Mouse (Mus musculus) frontal cortex, postnatal 10 days (tissue): ENCODE measurements around the gene Tpi1.

Experiments
- DNase-seq, 2 experiments: peaks; one replicate each; pipeline ENCODE4 v3.0.0; 2022; ENCODE audit warnings: low spot score in 2 of 2, mixed read lengths in 1 of 2

The Tpi1 gene

GRCm38 (mm10) chr6:124779222-124779983, 34.7 kb downstream of the Tpi1 start, which contains the start of gene Lrrc23:
Gene Lrrc23 (minus strand): TSS chr6:124779727.
- DNase-seq = no peak

- DNase-seq = no peak
These were observed 43.6 kb downstream of the Tpi1 start for GRCm38 (mm10) chr6:124770511-124770910.

GRCm38 (mm10) chr6:124770013-124770412, 44.1 kb downstream of the Tpi1 start:
- DNase-seq = no peak

DNA sequence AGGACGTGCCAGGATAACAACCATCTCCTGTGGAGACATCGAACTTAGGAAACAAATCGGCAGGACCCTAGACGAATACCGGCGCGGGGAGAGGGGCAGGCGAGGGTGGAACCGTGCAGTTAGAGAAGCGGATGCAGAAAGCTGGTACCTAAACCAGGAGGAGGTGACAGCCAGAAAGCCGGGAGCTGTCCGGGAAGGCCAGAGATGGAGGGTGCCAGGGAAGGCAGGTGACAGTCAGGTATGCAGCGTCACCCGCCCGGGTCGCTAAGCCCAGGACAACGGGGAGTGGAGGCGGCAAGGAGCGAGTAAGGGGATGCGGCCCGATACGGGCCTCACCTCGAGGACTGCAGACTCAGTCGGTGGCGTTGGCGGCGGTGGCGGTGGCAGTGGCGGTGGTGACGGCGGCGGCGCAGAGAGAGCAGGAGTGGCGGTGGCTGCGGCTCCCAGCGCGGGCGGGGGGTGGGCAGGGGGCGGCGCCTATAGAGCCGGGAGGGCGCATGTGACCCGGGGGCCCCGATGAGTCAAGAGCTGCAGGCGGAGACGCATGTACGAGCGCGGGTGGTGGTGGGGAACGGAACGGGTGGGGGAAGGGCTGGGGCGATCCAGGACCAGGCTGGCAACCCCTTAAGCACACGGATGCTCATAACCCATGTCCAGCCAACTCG, 44.9 kb downstream of the Tpi1 start, which contains the start of gene Eno2:
Gene Eno2, minus strand, starts transcription at position 573 of the 665 bp plus-strand sequence.
- peak; percentile 72 to 73 for DNase-seq

DNA sequence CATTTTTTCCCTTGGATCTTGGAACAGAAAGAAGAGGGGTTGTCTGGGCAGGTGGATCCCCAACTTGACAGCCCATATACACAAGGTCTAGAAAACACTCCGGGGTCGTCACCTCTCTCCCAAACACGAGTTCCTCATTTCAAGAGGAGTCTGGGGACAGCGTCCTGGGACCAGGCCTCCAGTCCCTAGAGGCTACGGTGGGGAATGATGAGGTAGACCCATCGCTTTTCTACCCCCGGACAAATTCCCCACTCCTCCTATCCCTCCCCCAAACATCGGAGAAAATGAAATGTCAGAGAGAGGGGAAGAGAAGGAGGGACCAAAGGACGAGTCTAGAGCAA, 45.4 kb downstream of the Tpi1 start:
- DNase-seq = no peak

DNA sequence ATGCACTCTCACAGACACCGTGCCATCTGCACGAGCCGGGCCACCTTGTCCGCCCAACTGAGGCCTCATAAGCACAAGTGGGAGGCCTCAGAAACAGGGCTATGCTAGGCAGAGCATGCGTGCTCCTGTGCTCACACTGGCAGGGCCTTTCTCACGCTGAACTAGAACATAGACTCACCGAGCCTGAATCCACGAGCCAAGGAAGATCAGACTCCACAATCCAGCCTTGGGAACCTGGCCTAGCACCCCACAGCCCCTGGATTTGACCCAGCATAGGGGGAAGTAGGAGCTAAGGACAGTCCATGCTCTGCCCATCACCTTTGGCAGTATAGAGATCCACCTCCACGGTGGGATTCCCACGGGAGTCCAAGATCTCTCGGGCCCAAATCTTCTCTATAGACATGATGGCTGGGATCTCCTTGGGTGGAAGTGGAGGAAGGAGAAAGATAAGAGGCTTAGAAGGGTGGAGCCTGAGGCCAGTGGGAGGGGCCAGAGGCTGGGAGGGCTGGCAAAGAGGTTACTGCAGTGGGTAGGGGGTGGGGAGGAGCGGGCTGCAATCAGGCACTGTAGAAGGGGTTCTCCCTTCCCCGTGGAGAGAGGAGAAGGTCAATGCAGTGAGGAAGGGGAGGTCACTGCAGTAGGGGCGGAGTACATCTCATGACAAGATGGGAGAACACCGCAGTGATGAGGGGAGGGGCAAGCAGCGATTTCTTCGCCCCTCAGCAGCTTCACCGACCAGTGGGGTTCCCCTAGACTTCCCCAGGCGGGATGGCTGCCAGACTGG, 46.0 kb downstream of the Tpi1 start:
- peak in 1 of 2 experiments; percentile 59 for DNase-seq

GRCm38 (mm10) chr6:124767536-124767919, 46.6 kb downstream of the Tpi1 start:
- no peak for DNase-seq

GRCm38 (mm10) chr6:124765951-124766350, 48.1 kb downstream of the Tpi1 start:
- no peak for DNase-seq
